Mouse (Mus musculus): ENCODE measurements at regions not wholly inside any gene's neighbourhood (a gene's known extent, or its start where the extent isn't known, plus 50 kb on each side); places are given as distances from the start of the nearest gene placed in this dataset.

- TF ChIP-seq EP300 (IDR thresholded peaks at IDR 0.05; ENCODE audit: insufficient read depth, low read depth, low read length) (no peak), CTCF (IDR thresholded peaks at IDR 0.05; ENCODE audit: low read depth, low read length) (no peak)
Measured at GRCm38 (mm10) chr10:17584842-17585241, 138.2 kb upstream of the Cited2 start.

All from ES-Bruce4 (cell line).